Mouse (Mus musculus) CD4-positive, CD25-positive, alpha-beta regulatory T cell, adult 2 months (primary cell): Measurements from ENCODE around the gene Gba2.
"Not testable (repeated sequence)": the region's sequence is repeated elsewhere in the genome, so short reads cannot be mapped to it uniquely, and the experiment has no call there.

Experiments used
- DNase-seq: peaks from one replicate; pipeline ENCODE4 v3.0.0-alpha.2; 2012; ENCODE audit warnings: low read depth, low spot score

The Gba2 gene

GRCm38 (mm10) chr4:43553891-43554290 lies 24.8 kb downstream of the Gba2 start:
- no peak for DNase-seq

- no peak for DNase-seq
Observed at GRCm38 (mm10) chr4:43552437-43552836, 26.2 kb downstream of the Gba2 start.

GRCm38 (mm10) chr4:43551854-43552253 lies 26.8 kb downstream of the Gba2 start:
- DNase-seq: not testable (repeated sequence)

- DNase-seq: no peak
Observed at GRCm38 (mm10) chr4:43549055-43549454, 29.6 kb downstream of the Gba2 start.

- no peak for DNase-seq
Observed at GRCm38 (mm10) chr4:43547160-43547559, 31.5 kb downstream of the Gba2 start.

GRCm38 (mm10) chr4:43546375-43547047 lies 32.2 kb downstream of the Gba2 start:
- DNase-seq: no peak

- no peak for DNase-seq
Observed at GRCm38 (mm10) chr4:43542044-43542443, 36.6 kb downstream of the Gba2 start.

GRCm38 (mm10) chr4:43536031-43536430 lies 42.6 kb downstream of the Gba2 start:
- no peak for DNase-seq

- DNase-seq: no peak
Observed at GRCm38 (mm10) chr4:43535628-43536027, 43.0 kb downstream of the Gba2 start.

- no peak for DNase-seq
Observed at GRCm38 (mm10) chr4:43533270-43533669, 45.4 kb downstream of the Gba2 start.

GRCm38 (mm10) chr4:43530581-43530980 lies 48.1 kb downstream of the Gba2 start:
- peak; percentile 90 for DNase-seq

GRCm38 (mm10) chr4:43530081-43530501 lies 48.6 kb downstream of the Gba2 start:
- no peak for DNase-seq

- peak; percentile 57 for DNase-seq
Observed at GRCm38 (mm10) chr4:43528487-43528886, 50.2 kb downstream of the Gba2 start.

- DNase-seq: peak; percentile 59
Observed at GRCm38 (mm10) chr4:43527880-43528279, 50.8 kb downstream of the Gba2 start.

GRCm38 (mm10) chr4:43519956-43520355 lies 58.7 kb downstream of the Gba2 start:
- peak; percentile 90 for DNase-seq

GRCm38 (mm10) chr4:43519551-43519950 lies 59.1 kb downstream of the Gba2 start:
- DNase-seq: no peak
